Mouse (Mus musculus): ENCODE data around the gene Gm15140.
"Not testable (repeated sequence)": the region's sequence is repeated elsewhere in the genome, so short reads cannot be mapped to it uniquely, and the experiment has no call there.

Gene Gm15140

GRCm38 (mm10) chrX:154120585-154120984, at the start of gene Gm15140:
Gene Gm15140, minus strand, starts transcription at chrX:154120685.
- DNase-seq (ENCODE audit: low read depth in 2 of 2, low spot score in 2 of 2) = not testable (repeated sequence)

Measured in CD8-positive naive resting alpha-beta T cell, adult 2 months (primary cell).